Mouse (Mus musculus): Measurements from ENCODE around the gene Wdr90. TPM values are rescaled to one million over a fixed set of nuclear protein-coding genes. Genes with fewer than 3 reads are reported as not detected.
A peak's percentile ranks its signal among the peaks of the same experiment; 100 is the strongest.
"Not testable (repeated sequence)": the region's sequence is repeated elsewhere in the genome, so short reads cannot be mapped to it uniquely, and the experiment has no call there.

The Wdr90 gene
- polyA plus RNA-seq, 1 experiment from 2014 or later, result 22.4 TPM

DNA sequence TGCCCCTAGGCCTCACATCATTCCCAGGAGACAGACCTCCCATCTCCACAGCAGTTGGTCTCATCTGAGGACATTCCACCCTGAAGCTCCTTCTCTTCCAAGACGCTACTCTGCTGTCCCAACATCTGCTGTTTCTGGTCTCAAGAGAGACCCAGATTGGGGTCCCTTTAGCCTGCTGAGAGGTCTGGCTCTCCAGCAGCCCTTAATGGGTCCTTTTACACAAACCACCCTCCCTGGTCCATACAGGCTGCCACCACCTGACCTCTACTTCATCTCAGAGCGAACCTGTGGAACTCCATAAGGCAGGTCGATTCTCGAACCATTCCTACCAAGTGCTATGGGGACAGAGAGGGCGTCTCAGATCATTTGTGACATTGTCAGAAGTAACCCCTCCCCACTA, 53.3 kb downstream of the Wdr90 start:
- H3K9me3 ChIP-seq, result no peaks in the 10 kb centered on the region
- no peak for ATAC-seq
- no peaks in the 10 kb centered on the region for H3K36me3 ChIP-seq
- 32% methylated on average over 5 of the region's 5 CpGs for WGBS
- peak overlapping the region; percentile 99 for H3K27ac ChIP-seq
- peak overlapping the region; percentile 96 for H3K9ac ChIP-seq (replicated peaks)
- H3K4me3 ChIP-seq (replicated peaks), result peak overlapping the region; percentile 88
- H3K27me3 ChIP-seq, result peaks cover 6% of the 10 kb centered on the region; the same call in 1 of the 2 replicates
- H3K4me1 ChIP-seq (replicated peaks), result peaks cover 52% of the 10 kb centered on the region
- H3K4me2 ChIP-seq (replicated peaks), result peak overlapping the region; percentile 88

DNA sequence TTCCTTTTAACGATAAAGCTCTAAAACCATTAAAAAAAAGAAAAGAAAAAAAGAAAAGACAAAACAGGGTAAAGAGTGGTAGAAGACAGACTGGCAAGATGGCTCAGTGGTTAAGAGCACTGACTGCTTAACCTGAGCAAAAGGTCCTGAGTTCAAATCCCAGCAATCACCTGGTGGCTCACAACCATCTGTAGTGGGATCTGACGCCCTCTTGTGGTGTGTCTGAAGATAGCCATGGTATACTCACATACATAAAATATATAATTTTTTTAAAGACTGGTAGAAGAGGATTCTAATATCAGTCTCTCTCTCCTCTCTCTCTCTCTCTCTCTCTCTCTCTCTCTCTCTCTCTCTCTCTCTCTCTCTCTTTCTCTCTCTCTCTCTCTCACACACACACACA, 53.8 kb downstream of the Wdr90 start:
- peaks cover 52% of the 10 kb centered on the region for H3K4me1 ChIP-seq (replicated peaks)
- 55% methylated on average over 2 of the region's 2 CpGs for WGBS

DNA sequence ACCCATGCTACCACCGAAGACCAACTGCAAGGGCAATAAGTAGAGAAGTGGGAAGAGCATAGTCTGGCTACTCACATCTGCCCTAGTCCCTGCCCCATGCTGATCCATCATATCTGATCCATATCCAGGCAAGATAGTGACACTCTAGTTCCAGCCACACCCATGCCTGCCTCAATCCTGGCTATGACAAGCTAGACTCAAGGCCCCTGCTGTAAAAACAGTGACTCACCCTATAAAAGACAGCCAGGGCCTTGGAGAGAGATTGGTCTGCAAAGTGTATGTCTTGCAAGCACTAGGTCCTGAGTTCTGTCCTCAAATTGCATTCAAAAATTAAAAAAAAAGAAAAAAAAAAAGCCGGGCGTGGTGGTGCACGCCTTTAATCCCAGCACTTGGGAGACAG, 54.8 kb downstream of the Wdr90 start:
- 95% methylated on average over 4 of the region's 4 CpGs for WGBS
- H3K4me1 ChIP-seq (replicated peaks), result peaks cover 52% of the 10 kb centered on the region
- H3K27ac ChIP-seq, result no peak overlapping the region
- no peak overlapping the region for H3K9ac ChIP-seq (replicated peaks)
- H3K4me3 ChIP-seq (replicated peaks), result no peak overlapping the region
- no peak overlapping the region for H3K4me2 ChIP-seq (replicated peaks)
- no peaks in the 10 kb centered on the region for H3K36me3 ChIP-seq
- ATAC-seq, result no peak
- H3K9me3 ChIP-seq, result no peaks in the 10 kb centered on the region
- H3K27me3 ChIP-seq, result no peaks in the 10 kb centered on the region

More for the DNA sequence above, 53.8 kb downstream of the Wdr90 start:
- H3K27ac ChIP-seq; H3K4me3 ChIP-seq (replicated peaks); H3K36me3 ChIP-seq; H3K9ac ChIP-seq (replicated peaks); H3K9me3 ChIP-seq; H3K4me2 ChIP-seq (replicated peaks); ATAC-seq; H3K27me3 ChIP-seq: not testable (repeated sequence)

DNA sequence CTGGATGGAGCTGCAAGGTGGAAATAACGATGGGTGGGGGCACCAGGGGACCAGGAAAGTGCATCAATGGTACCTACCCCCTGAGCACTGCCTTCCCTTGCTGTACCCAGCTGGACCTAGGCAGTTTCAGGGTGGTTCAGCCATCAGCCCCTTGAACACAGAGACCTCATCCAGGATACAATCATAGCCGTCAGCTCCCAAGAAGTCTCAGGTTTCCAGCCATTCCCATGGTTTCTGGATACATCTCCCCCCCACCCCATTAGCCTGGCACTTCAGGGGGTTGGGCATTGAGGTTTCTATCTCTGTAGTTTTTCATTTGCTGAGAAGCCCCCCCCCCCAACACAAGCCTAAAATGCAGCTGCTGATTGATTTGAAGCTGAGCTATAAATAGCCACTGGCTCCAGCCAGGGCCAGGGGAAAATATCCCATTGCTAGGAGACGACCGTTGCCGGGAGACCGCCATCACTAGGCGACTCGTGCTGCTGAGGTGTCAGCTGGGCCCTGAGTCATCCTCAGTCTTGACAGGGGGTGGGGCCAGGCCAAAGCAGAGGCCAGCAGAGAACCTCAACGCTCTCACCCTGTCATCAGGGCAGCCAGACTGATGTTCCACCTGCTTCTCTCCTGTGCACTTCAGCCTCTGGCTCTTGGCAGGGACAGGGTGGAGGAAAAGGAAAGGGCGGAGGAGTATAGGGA, 58.3 kb downstream of the Wdr90 start:
- no peaks in the 10 kb centered on the region for H3K36me3 ChIP-seq
- ATAC-seq, result peak; percentile 95
- peak overlapping the region; percentile 51 for H3K9ac ChIP-seq (replicated peaks)
- 6% methylated on average over 10 of the region's 10 CpGs for WGBS
- H3K9me3 ChIP-seq, result no peaks in the 10 kb centered on the region
- H3K27ac ChIP-seq, result peak overlapping the region; percentile 95
- no peaks in the 10 kb centered on the region for H3K27me3 ChIP-seq
- peak overlapping the region; percentile 12; the same call in 1 of the 2 replicates for H3K4me3 ChIP-seq (replicated peaks)
- peaks cover 32% of the 10 kb centered on the region for H3K4me1 ChIP-seq (replicated peaks)
- H3K4me2 ChIP-seq (replicated peaks), result peak overlapping the region; percentile 52

DNA sequence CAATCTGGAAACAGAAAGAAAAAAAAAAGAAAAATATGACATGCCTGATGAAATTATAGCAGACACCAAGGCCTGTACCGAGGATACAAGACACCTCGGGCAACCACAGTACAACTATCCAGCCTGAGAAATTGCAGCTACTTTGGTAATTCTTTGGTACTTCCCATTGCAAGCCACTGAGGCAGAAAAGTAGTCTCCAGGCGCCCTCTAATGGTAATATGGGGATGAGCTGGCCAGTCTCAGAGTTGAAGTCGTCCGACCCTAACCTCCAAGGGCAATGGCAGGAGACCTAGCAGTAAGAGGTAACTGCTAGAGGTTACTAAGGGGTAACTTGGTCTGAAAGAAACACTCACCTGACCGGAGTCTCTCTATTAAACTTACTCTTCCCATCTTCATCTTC, 60.3 kb downstream of the Wdr90 start:
- 10% methylated on average over 6 of the region's 6 CpGs for WGBS
- peaks cover 42% of the 10 kb centered on the region for H3K4me1 ChIP-seq (replicated peaks)
- H3K4me2 ChIP-seq (replicated peaks), result no peak overlapping the region

DNA sequence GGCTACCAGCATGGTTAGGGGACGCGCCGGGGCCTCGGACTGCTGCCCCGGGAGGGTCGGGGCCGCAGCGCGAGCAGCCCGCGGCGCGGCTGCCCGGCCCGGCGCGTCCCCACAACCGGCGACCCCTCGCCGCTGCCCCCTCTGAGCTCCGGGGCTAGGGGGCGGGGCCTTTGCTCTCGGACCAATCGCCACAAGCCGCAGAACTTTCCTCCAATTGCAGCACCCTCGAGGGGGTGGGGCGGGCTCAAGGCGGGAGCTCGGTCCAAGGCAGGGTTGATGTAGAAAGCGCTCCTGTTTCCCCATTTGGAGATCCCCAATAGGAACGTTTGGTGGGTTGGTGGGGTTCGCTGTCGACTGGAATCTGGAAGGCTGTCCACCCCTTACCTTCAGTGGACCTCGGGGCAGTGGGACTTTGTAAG, 64.3 kb downstream of the Wdr90 start, which contains the start of gene Metrn:
Gene Metrn (minus strand): TSS at position 186 of the 419 bp plus-strand sequence.
- H3K4me2 ChIP-seq (replicated peaks), result peak within 1 kb of the TSS; percentile 82
- ATAC-seq, result peak; percentile 57

More for the DNA sequence above, 60.3 kb downstream of the Wdr90 start:
- H3K27ac ChIP-seq, result no peak overlapping the region
- no peak overlapping the region for H3K9ac ChIP-seq (replicated peaks)
- H3K9me3 ChIP-seq, result no peaks in the 10 kb centered on the region
- no peaks in the 10 kb centered on the region for H3K36me3 ChIP-seq
- H3K27me3 ChIP-seq, result no peaks in the 10 kb centered on the region
- H3K4me3 ChIP-seq (replicated peaks), result no peak overlapping the region
- ATAC-seq, result no peak

DNA sequence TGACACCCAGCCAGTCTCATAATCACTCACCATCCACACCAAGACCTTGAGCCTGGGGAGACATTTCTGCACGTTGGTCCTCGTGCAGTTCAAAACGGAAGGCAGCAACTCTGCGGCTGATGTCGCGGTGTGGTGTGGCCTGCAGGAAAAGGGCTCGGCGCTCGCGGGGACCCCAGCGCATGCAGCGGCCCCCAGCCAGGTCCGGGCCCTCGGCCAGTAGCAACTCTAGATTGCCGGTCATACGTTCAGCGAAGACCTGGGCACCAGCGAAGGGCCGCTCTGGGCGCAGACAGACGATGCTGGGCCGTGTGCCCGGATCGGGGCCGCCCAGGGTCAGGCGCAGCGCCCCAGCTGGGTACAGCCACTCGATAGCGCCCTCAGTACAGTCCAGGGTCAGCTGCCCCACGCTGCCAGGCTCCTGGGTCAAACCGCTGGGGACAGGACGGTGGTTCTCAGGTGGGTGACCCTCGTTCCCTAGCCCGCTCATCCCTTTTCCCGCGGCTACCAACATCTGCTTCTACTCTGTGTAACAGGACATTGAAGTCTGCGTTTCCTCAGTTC, 65.0 kb downstream of the Wdr90 start:
- Histone ChIP-seq H3K27ac (peak overlapping the region; percentile 60; the same call in 1 of the 2 replicates), H3K9me3 (no peaks in the 10 kb centered on the region), H3K27me3 (no peaks in the 10 kb centered on the region), H3K4me2 (replicated peaks) (peak overlapping the region; percentile 82), H3K4me3 (replicated peaks) (peak overlapping the region; percentile 64), H3K9ac (replicated peaks) (peak overlapping the region; percentile 71), H3K36me3 (no peaks in the 10 kb centered on the region), H3K4me1 (replicated peaks) (peaks cover 53% of the 10 kb centered on the region)
- ATAC-seq, result no peak
- under 1% methylated on average over 36 of the region's 37 CpGs for WGBS

More for the DNA sequence above, 64.3 kb downstream of the Wdr90 start, which contains the start of gene Metrn:
- Histone ChIP-seq H3K4me3 (replicated peaks) (peak within 1 kb of the TSS; percentile 64), H3K27ac (peak within 1 kb of the TSS; percentile 60; the same call in 1 of the 2 replicates), H3K4me1 (replicated peaks) (peaks cover 55% of the 10 kb centered on the region), H3K9me3 (no peaks in the 10 kb centered on the region), H3K36me3 (no peaks in the 10 kb centered on the region), H3K9ac (replicated peaks) (peak within 1 kb of the TSS; percentile 71), H3K27me3 (no peaks in the 10 kb centered on the region)
- under 1% methylated on average over 35 of the region's 35 CpGs for WGBS

DNA sequence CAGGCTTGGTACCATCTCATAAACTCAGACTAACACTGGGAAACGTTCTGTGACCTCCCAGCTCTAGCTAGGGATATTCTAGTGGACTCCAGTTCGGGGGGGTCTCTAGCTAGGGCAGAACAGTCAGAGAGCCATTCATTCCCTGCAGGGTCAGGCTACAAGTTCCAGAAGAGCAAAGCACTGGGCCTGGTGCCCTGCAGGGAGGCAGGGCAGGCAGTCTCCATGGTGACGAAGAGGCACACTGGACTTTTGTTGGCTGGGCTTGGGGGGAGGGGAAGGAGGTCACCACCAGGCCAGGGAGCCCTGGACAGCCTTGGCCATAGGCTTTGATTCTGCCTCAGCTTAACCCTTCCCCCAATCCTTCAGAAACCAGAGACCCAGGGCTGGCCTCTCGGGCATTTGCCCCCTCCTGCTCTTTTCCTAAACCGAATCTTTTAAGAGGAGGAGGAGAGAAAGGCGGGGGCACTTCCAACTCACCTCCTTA, 65.7 kb downstream of the Wdr90 start, which contains the start of gene AC134908.4:
Gene AC134908.4 (minus strand): TSS at position 51 of the 484 bp plus-strand sequence.
- Histone ChIP-seq H3K4me2 (replicated peaks) (peak within 1 kb of the TSS; percentile 82), H3K4me3 (replicated peaks) (peak within 1 kb of the TSS; percentile 64), H3K27ac (peak within 1 kb of the TSS; percentile 91), H3K36me3 (no peaks in the 10 kb centered on the region), H3K4me1 (replicated peaks) (peaks cover 57% of the 10 kb centered on the region), H3K9ac (replicated peaks) (peak within 1 kb of the TSS; percentile 71), H3K27me3 (no peaks in the 10 kb centered on the region), H3K9me3 (no peaks in the 10 kb centered on the region)
- no peak for ATAC-seq
- 0% methylated on average over 6 of the region's 6 CpGs for WGBS

DNA sequence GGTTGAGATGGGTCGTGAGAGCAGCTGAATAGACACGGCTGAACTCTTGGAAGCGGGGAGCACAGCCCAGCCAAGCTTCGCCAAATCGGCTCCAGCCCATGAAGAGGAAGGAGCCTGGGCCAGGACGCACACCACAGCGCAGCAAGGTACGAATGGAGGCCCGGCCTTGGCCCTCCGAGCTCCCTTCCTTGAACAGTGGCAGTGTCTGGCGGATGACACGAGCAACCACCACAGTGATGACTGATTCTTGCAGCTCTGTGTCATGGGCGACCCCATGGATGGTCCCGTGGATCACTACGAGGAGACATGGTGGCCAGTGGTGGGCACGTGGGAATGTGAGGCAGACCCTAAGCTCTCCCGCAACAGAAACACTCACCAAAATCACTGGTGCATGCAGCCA, 66.3 kb downstream of the Wdr90 start:
- WGBS, result 39% methylated on average over 17 of the region's 17 CpGs
- peaks cover 61% of the 10 kb centered on the region for H3K4me1 ChIP-seq (replicated peaks)
- no peaks in the 10 kb centered on the region for H3K9me3 ChIP-seq
- no peaks in the 10 kb centered on the region for H3K27me3 ChIP-seq
- H3K9ac ChIP-seq (replicated peaks), result peak overlapping the region; percentile 71
- H3K4me2 ChIP-seq (replicated peaks), result peak overlapping the region; percentile 82
- peak overlapping the region; percentile 64 for H3K4me3 ChIP-seq (replicated peaks)
- H3K27ac ChIP-seq, result peak overlapping the region; percentile 91
- H3K36me3 ChIP-seq, result no peaks in the 10 kb centered on the region
- no peak for ATAC-seq

Small RNA genes lying within 50 kb of the gene (microRNA-seq; reads per million reads assigned to microRNA genes)
- not detected for gene Mir3082

Other genes starting within 250 kb of the Wdr90 start
- gene Gng13, start 144.3 kb downstream of the Wdr90 start, polyA plus RNA-seq (2015; fragmentation: Nextera tagmentation; extraction: Ambion mirVana), result 0.73 and 0.78 TPM in 2 replicates
- gene Chtf18, start 134.1 kb downstream of the Wdr90 start, polyA plus RNA-seq (2015; fragmentation: Nextera tagmentation; extraction: Ambion mirVana), result 12.8 and 14.1 TPM in 2 replicates
- gene Rpusd1, start 133.8 kb downstream of the Wdr90 start, polyA plus RNA-seq (2015; fragmentation: Nextera tagmentation; extraction: Ambion mirVana), result 23.2 and 24.1 TPM in 2 replicates
- gene Mslnl, start 125.5 kb downstream of the Wdr90 start, polyA plus RNA-seq (2015; fragmentation: Nextera tagmentation; extraction: Ambion mirVana), result not detected in 2 replicates
- gene Msln, start 107.1 kb downstream of the Wdr90 start, polyA plus RNA-seq (2015; fragmentation: Nextera tagmentation; extraction: Ambion mirVana), result not detected in 2 replicates
- gene Narfl, start 87.7 kb downstream of the Wdr90 start, polyA plus RNA-seq (2015; fragmentation: Nextera tagmentation; extraction: Ambion mirVana), result 28.0 and 29.6 TPM in 2 replicates
- gene Haghl, start 75.8 kb downstream of the Wdr90 start, polyA plus RNA-seq (2015; fragmentation: Nextera tagmentation; extraction: Ambion mirVana), result 137 and 157 TPM in 2 replicates
- gene Ccdc78, start 74.9 kb downstream of the Wdr90 start, polyA plus RNA-seq (2015; fragmentation: Nextera tagmentation; extraction: Ambion mirVana), result 0.31 and 0.42 TPM in 2 replicates
- 89.8 and 93.0 TPM in 2 replicates for gene Fam173a, start 68.6 kb downstream of the Wdr90 start, polyA plus RNA-seq (2015; fragmentation: Nextera tagmentation; extraction: Ambion mirVana)
- not detected in 2 replicates for gene AC134908.4, start 65.8 kb downstream of the Wdr90 start, polyA plus RNA-seq (2015; fragmentation: Nextera tagmentation; extraction: Ambion mirVana)
- 32.1 and 36.6 TPM in 2 replicates for gene Metrn, start 64.4 kb downstream of the Wdr90 start, polyA plus RNA-seq (2015; fragmentation: Nextera tagmentation; extraction: Ambion mirVana)
- 32.4 and 35.2 TPM in 2 replicates for gene Fbxl16, start 52.4 kb downstream of the Wdr90 start, polyA plus RNA-seq (2015; fragmentation: Nextera tagmentation; extraction: Ambion mirVana)
- gene Wdr24, start 37.9 kb downstream of the Wdr90 start, polyA plus RNA-seq (2015; fragmentation: Nextera tagmentation; extraction: Ambion mirVana), result 31.1 and 31.2 TPM in 2 replicates
- gene Jmjd8, start 32.6 kb downstream of the Wdr90 start, polyA plus RNA-seq (2015; fragmentation: Nextera tagmentation; extraction: Ambion mirVana), result 72.8 and 74.6 TPM in 2 replicates
- gene Stub1, start 28.1 kb downstream of the Wdr90 start, polyA plus RNA-seq (2015; fragmentation: Nextera tagmentation; extraction: Ambion mirVana), result 314 and 316 TPM in 2 replicates
- 17.3 and 18.1 TPM in 2 replicates for gene Rhbdl1, start 24.2 kb downstream of the Wdr90 start, polyA plus RNA-seq (2015; fragmentation: Nextera tagmentation; extraction: Ambion mirVana)
- 7.5 and 8.0 TPM in 2 replicates for gene Gm20683, start 19.7 kb downstream of the Wdr90 start, polyA plus RNA-seq (2015; fragmentation: Nextera tagmentation; extraction: Ambion mirVana)
- 15.6 and 16.4 TPM in 2 replicates for gene Rhot2, start 16.6 kb downstream of the Wdr90 start, polyA plus RNA-seq (2015; fragmentation: Nextera tagmentation; extraction: Ambion mirVana)
- 8.0 and 10.4 TPM in 2 replicates for gene Mcrip2, start 7.3 kb upstream of the Wdr90 start, polyA plus RNA-seq (2015; fragmentation: Nextera tagmentation; extraction: Ambion mirVana)
- gene Mettl26, start 13.6 kb upstream of the Wdr90 start, polyA plus RNA-seq (2015; fragmentation: Nextera tagmentation; extraction: Ambion mirVana), result 69.7 and 75.4 TPM in 2 replicates
- gene Wfikkn1, start 19.4 kb upstream of the Wdr90 start, polyA plus RNA-seq (2015; fragmentation: Nextera tagmentation; extraction: Ambion mirVana), result 0.61 and 0.70 TPM in 2 replicates
- 44.3 and 47.1 TPM in 2 replicates for gene Rab40c, start 58.2 kb upstream of the Wdr90 start, polyA plus RNA-seq (2015; fragmentation: Nextera tagmentation; extraction: Ambion mirVana)
- 56.9 and 58.0 TPM in 2 replicates for gene Pigq, start 83.4 kb upstream of the Wdr90 start, polyA plus RNA-seq (2015; fragmentation: Nextera tagmentation; extraction: Ambion mirVana)
- gene Nhlrc4, start 83.5 kb upstream of the Wdr90 start, polyA plus RNA-seq (2015; fragmentation: Nextera tagmentation; extraction: Ambion mirVana), result 0.12 TPM in 1 of 2 replicates, not detected in the other
- gene A930017K11Rik, start 91.1 kb upstream of the Wdr90 start, polyA plus RNA-seq (2015; fragmentation: Nextera tagmentation; extraction: Ambion mirVana), result 0.48 and 0.62 TPM in 2 replicates
- 19.1 and 21.1 TPM in 2 replicates for gene Capn15, start 124.3 kb upstream of the Wdr90 start, polyA plus RNA-seq (2015; fragmentation: Nextera tagmentation; extraction: Ambion mirVana)
- 27.6 and 35.0 TPM in 2 replicates for gene Rab11fip3, start 208.1 kb upstream of the Wdr90 start, polyA plus RNA-seq (2015; fragmentation: Nextera tagmentation; extraction: Ambion mirVana)
- gene Decr2, start 228.8 kb upstream of the Wdr90 start, polyA plus RNA-seq (2015; fragmentation: Nextera tagmentation; extraction: Ambion mirVana), result 27.0 and 28.2 TPM in 2 replicates
- 31.8 and 36.8 TPM in 2 replicates for gene Nme4, start 234.1 kb upstream of the Wdr90 start, polyA plus RNA-seq (2015; fragmentation: Nextera tagmentation; extraction: Ambion mirVana)

All from midbrain, embryonic 13.5 days (tissue).